Mouse (Mus musculus) C2C12 (cell line): ENCODE measurements around the gene 1700017B05Rik.

Source experiments
- CEBPB ChIP-seq: IDR thresholded peaks from one replicate; pipeline ENCODE4 v1.6.1; 2011; ENCODE audit warnings: low read depth, mild to moderate bottlenecking, control low read depth, moderate library complexity
- CTCF ChIP-seq: IDR thresholded peaks from one replicate; pipeline ENCODE4 v1.5.1; 2011; ENCODE audit not compliant: control insufficient read depth, insufficient read depth, insufficient read length
- MAX ChIP-seq: IDR thresholded peaks from one replicate; pipeline ENCODE4 v1.6.1; 2011; ENCODE audit warnings: mild to moderate bottlenecking, control low read depth
- MYOD1 ChIP-seq: IDR thresholded peaks from one replicate; pipeline ENCODE4 v1.6.1; 2011; ENCODE audit warnings: low read depth; ENCODE audit not compliant: control insufficient read depth, insufficient read length
- MYOG ChIP-seq: IDR thresholded peaks from one replicate; pipeline ENCODE4 v1.6.1; 2011; ENCODE audit not compliant: control insufficient read depth, insufficient read length; ENCODE audit errors: extremely low read depth
- USF1 ChIP-seq: IDR thresholded peaks from one replicate; pipeline ENCODE4 v1.6.1; 2011; ENCODE audit warnings: low read depth, mild to moderate bottlenecking, control low read depth, moderate library complexity

DNA sequence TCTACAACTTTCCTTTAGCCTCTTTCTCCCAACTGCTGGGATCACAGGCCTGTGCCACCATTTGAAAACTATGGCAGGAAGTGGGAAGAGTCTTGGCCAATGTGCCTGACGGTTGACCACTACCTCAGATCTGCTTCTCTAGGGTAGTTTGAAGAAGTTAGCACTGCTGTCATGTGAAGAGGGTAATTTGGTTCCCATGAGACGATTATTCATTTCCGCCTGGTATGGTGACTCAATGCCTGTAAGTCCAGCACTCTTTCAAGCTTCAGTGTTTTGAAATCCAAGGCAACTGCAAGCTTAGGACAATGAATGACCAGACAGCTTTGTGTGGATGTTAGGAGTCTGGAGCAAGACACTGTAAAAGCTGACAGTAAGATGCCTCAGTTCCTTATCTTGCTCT is 28.6 kb downstream of the 1700017B05Rik start:
- TF ChIP-seq CTCF (no peak), MYOD1 (no peak), USF1 (peak; percentile 68), CEBPB (no peak), MAX (no peak), MYOG (no peak)
